Mouse (Mus musculus) lung, embryonic 15.5 days (tissue): ENCODE results near the gene Prrg2. TPM values are rescaled to one million over a fixed set of nuclear protein-coding genes. Genes with fewer than 3 reads are reported as not detected.
A peak's percentile ranks its signal among the peaks of the same experiment; 100 is the strongest.

Experiments used
- ATAC-seq: fragments of 200-750 bp; cut with Nextera tagmentation; 2 replicates; pipeline ENCODE4 v1.8.0; 2017; ENCODE audit warnings: moderate number of reproducible peaks, borderline replicate concordance; ENCODE audit not compliant: low FRiP score, low TSS enrichment; ENCODE audit errors: extremely low read depth
- H3K27ac ChIP-seq: fragments of 300-500 bp; sonication (generic); 2 replicates; pipeline ENCODE4 v1.5.1; 2015; ENCODE audit warnings: moderate library complexity, mild to moderate bottlenecking, inconsistent platforms
- H3K27me3 ChIP-seq: fragments of 300-500 bp; sonication (generic); 2 replicates; pipeline ENCODE4 v1.6.1; 2015; ENCODE audit warnings: inconsistent platforms
- H3K36me3 ChIP-seq: fragments of 300-500 bp; sonication (generic); 2 replicates; pipeline ENCODE4 v1.6.1; 2015; ENCODE audit warnings: inconsistent platforms
- H3K4me1 ChIP-seq: fragments of 300-500 bp; sonication (generic); 2 replicates; pipeline ENCODE4 v1.6.1; 2015; ENCODE audit warnings: inconsistent platforms
- H3K4me2 ChIP-seq: fragments of 300-500 bp; sonication (generic); 2 replicates; pipeline ENCODE4 v1.6.1; 2015; ENCODE audit warnings: inconsistent platforms, mild to moderate bottlenecking, moderate library complexity
- H3K4me3 ChIP-seq: fragments of 300-500 bp; sonication (generic); 2 replicates; pipeline ENCODE4 v1.5.1; 2015; ENCODE audit warnings: mild to moderate bottlenecking, inconsistent platforms
- H3K9ac ChIP-seq: fragments of 300-500 bp; sonication (generic); 2 replicates; pipeline ENCODE4 v1.6.1; 2015; ENCODE audit warnings: inconsistent platforms
- H3K9me3 ChIP-seq: fragments of 300-500 bp; sonication (generic); 2 replicates; pipeline ENCODE4 v1.6.1; 2016; ENCODE audit warnings: inconsistent platforms
- WGBS: fragments of 180-500 bp; shearing (Covaris S2); methylation state at CpG from one replicate; pipeline ENCODE4 v1.1.7; 2015; 5-methylcytosine and 5-hydroxymethylcytosine counted together
- polyA plus RNA-seq: library from polyadenylated mRNA; unstranded; fragments of >200 nt; fragmentation: Nextera tagmentation; extraction: Ambion mirVana; gene quantifications from 2 replicates; pipeline ENCODE4 v1.2.1, GENCODE M21; 2015

Prrg2 gene
- polyA plus RNA-seq, 1 experiment from 2014 or later: 23.1 TPM

GRCm38 (mm10) chr7:45072230-45072629, 9.8 kb upstream of the Prrg2 start:
- H3K36me3 ChIP-seq: peaks cover 20% of the 10 kb centered on the region
- H3K27ac ChIP-seq: no peak overlapping the region
- ATAC-seq: no peak
- H3K27me3 ChIP-seq: no peaks in the 10 kb centered on the region
- no peaks in the 10 kb centered on the region for H3K4me1 ChIP-seq
- no peak overlapping the region for H3K4me3 ChIP-seq
- no peak overlapping the region for H3K4me2 ChIP-seq
- H3K9ac ChIP-seq: no peak overlapping the region
- WGBS: 69% methylated on average over 2 of the region's 2 CpGs
- H3K9me3 ChIP-seq: no peaks in the 10 kb centered on the region

- H3K4me1 ChIP-seq: no peaks in the 10 kb centered on the region
- no peaks in the 10 kb centered on the region for H3K27me3 ChIP-seq
- WGBS: 75% methylated on average over 2 of the region's 2 CpGs
- no peak overlapping the region for H3K9ac ChIP-seq
- H3K36me3 ChIP-seq: no peaks in the 10 kb centered on the region
- no peak overlapping the region for H3K4me2 ChIP-seq
- no peak for ATAC-seq
- no peak overlapping the region for H3K27ac ChIP-seq
- no peak overlapping the region for H3K4me3 ChIP-seq
- H3K9me3 ChIP-seq: no peaks in the 10 kb centered on the region
Measured at GRCm38 (mm10) chr7:45069671-45070070, 7.2 kb upstream of the Prrg2 start.

- H3K4me3 ChIP-seq: no peak overlapping the region
- no peak overlapping the region for H3K9ac ChIP-seq
- no peaks in the 10 kb centered on the region for H3K27me3 ChIP-seq
- H3K4me1 ChIP-seq: peaks cover 7% of the 10 kb centered on the region
- no peaks in the 10 kb centered on the region for H3K36me3 ChIP-seq
- no peaks in the 10 kb centered on the region for H3K9me3 ChIP-seq
- ATAC-seq: no peak
- 22% methylated on average over 5 of the region's 5 CpGs for WGBS
- H3K4me2 ChIP-seq: no peak overlapping the region
- no peak overlapping the region for H3K27ac ChIP-seq
Measured at GRCm38 (mm10) chr7:45068000-45068318, 5.5 kb upstream of the Prrg2 start.

GRCm38 (mm10) chr7:45067190-45067999, 4.9 kb upstream of the Prrg2 start:
- Histone ChIP-seq H3K4me3 (no peak overlapping the region), H3K4me1 (peaks cover 7% of the 10 kb centered on the region), H3K27ac (no peak overlapping the region), H3K9ac (no peak overlapping the region), H3K27me3 (no peaks in the 10 kb centered on the region), H3K9me3 (no peaks in the 10 kb centered on the region), H3K4me2 (no peak overlapping the region), H3K36me3 (no peaks in the 10 kb centered on the region)
- ATAC-seq: no peak
- WGBS: 73% methylated on average over 4 of the region's 4 CpGs

- Histone ChIP-seq H3K4me3 (peak overlapping the region; percentile 81), H3K4me1 (peaks cover 19% of the 10 kb centered on the region), H3K4me2 (peak overlapping the region; percentile 59), H3K27ac (peak overlapping the region; percentile 98), H3K36me3 (no peaks in the 10 kb centered on the region), H3K9me3 (no peaks in the 10 kb centered on the region), H3K27me3 (no peaks in the 10 kb centered on the region), H3K9ac (peak overlapping the region; percentile 57)
- ATAC-seq: 0 out of 2 replicates have a peak, but pooled peaks have one; percentile 6
- WGBS: 15% methylated on average over 11 of the region's 11 CpGs
Measured at GRCm38 (mm10) chr7:45061532-45062075, 873 bp downstream of the Prrg2 start.

GRCm38 (mm10) chr7:45060632-45061122, 1.8 kb downstream of the Prrg2 start:
- Histone ChIP-seq H3K4me1 (peaks cover 19% of the 10 kb centered on the region), H3K4me2 (0 out of 2 replicates have a peak overlapping the region, but pooled peaks have one; percentile 59), H3K36me3 (no peaks in the 10 kb centered on the region), H3K27ac (no peak overlapping the region), H3K9ac (no peak overlapping the region), H3K9me3 (no peaks in the 10 kb centered on the region), H3K4me3 (peak overlapping the region; percentile 81), H3K27me3 (no peaks in the 10 kb centered on the region)
- 85% methylated on average over 6 of the region's 6 CpGs for WGBS
- ATAC-seq: no peak

GRCm38 (mm10) chr7:45058607-45059571, 3.6 kb downstream of the Prrg2 start:
- Histone ChIP-seq H3K4me3 (no peak overlapping the region), H3K36me3 (no peaks in the 10 kb centered on the region), H3K27me3 (no peaks in the 10 kb centered on the region), H3K9ac (no peak overlapping the region), H3K9me3 (no peaks in the 10 kb centered on the region), H3K27ac (no peak overlapping the region), H3K4me1 (peaks cover 19% of the 10 kb centered on the region), H3K4me2 (no peak overlapping the region)
- no peak for ATAC-seq
- 70% methylated on average over 10 of the region's 10 CpGs for WGBS

- H3K27me3 ChIP-seq: no peaks in the 10 kb centered on the region
- no peaks in the 10 kb centered on the region for H3K36me3 ChIP-seq
- no peak for ATAC-seq
- peaks cover 15% of the 10 kb centered on the region for H3K4me1 ChIP-seq
- H3K4me2 ChIP-seq: no peak overlapping the region
- no peak overlapping the region for H3K4me3 ChIP-seq
- no peak overlapping the region for H3K9ac ChIP-seq
- H3K9me3 ChIP-seq: no peaks in the 10 kb centered on the region
- no peak overlapping the region for H3K27ac ChIP-seq
Measured at GRCm38 (mm10) chr7:45056972-45057348, 5.5 kb downstream of the Prrg2 start.

- Histone ChIP-seq H3K9me3 (no peaks in the 10 kb centered on the region), H3K36me3 (no peaks in the 10 kb centered on the region), H3K9ac (no peak overlapping the region), H3K4me2 (no peak overlapping the region), H3K27me3 (no peaks in the 10 kb centered on the region), H3K4me3 (no peak overlapping the region), H3K27ac (no peak overlapping the region), H3K4me1 (peaks cover 15% of the 10 kb centered on the region)
- WGBS: 64% methylated on average over 14 of the region's 14 CpGs
- ATAC-seq: no peak
Measured at GRCm38 (mm10) chr7:45056329-45056971, 6.0 kb downstream of the Prrg2 start.

- Histone ChIP-seq H3K27ac (peak overlapping the region; percentile 100), H3K9me3 (no peaks in the 10 kb centered on the region), H3K36me3 (peaks cover 14% of the 10 kb centered on the region), H3K27me3 (no peaks in the 10 kb centered on the region), H3K4me1 (peaks cover 17% of the 10 kb centered on the region), H3K9ac (peak overlapping the region; percentile 93), H3K4me3 (peak overlapping the region; percentile 91), H3K4me2 (peak overlapping the region; percentile 84)
- peak; percentile 95 for ATAC-seq
- under 1% methylated on average over 33 of the region's 33 CpGs for WGBS
Measured at GRCm38 (mm10) chr7:45053931-45054510, 8.5 kb downstream of the Prrg2 start.
